Mouse (Mus musculus) brain, adult 2 months (tissue): ENCODE measurements around the gene Btbd2.
"Not testable (repeated sequence)": the region's sequence is repeated elsewhere in the genome, so short reads cannot be mapped to it uniquely, and the experiment has no call there.

Experiments
- DNase-seq: peaks from one replicate; pipeline ENCODE4 v3.0.0; 2011; ENCODE audit warnings: low read depth, low spot score

The Btbd2 gene

DNA sequence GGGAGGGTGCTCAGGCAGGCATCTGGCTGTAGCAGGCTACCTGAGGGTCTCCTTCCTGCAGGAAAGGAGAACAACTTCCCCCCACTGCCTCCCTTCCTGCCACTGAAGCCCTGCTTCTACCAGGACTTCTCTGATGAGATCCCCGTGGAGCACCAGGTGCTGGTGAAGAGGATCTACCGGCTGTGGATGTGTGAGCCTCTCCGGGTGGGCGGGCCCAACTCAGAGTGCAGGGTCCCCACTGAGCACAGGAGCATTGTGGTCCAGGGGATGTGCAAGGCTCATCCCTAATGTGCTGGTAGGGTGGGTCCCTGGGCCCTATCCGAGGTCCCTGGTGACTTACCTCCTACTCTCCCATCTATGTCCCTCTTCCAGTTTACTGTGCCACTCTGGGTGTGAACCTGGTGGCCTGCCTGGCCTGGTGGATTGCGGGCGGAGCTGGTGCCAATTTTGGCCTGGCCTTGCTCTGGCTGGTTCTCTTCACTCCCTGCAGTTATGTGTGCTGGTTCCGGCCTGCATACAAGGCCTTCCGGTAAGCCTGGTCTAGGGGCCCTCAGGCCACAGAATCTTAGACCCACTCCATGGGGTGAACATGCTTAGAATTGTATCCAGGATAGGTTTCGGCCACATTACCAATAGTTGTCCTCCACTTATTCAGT lies 47.5 kb downstream of the Btbd2 start:
- no peak for DNase-seq

GRCm38 (mm10) chr10:80608435-80608834 lies 48.4 kb downstream of the Btbd2 start:
- no peak for DNase-seq

- DNase-seq = no peak
Measured at GRCm38 (mm10) chr10:80606737-80607350, 50.0 kb downstream of the Btbd2 start.

- DNase-seq = no peak
Measured at GRCm38 (mm10) chr10:80606306-80606705, 50.6 kb downstream of the Btbd2 start.

DNA sequence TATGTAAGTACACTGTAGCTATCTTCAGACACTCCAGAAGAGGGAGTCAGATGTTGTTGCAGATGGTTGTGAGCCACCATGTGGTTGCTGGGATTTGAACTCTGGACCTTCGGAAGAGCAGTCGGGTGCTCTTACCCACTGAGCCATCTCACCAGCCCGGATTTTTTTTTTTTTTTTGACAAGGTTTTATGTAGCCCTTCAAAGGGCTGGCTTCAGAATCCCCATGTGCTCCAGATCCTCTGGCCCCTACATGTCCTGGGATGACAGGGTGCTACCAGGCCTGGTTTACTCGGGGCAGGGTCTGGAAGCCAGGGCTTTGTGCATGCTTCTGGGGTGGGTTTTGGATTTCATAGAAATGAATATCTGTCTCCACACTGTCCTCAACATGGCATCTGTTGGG lies 51.1 kb downstream of the Btbd2 start, which contains the start of gene Gm49322:
Gm49322 (plus strand) TSS at position 301 of the 400 bp plus-strand sequence.
- not testable (repeated sequence) for DNase-seq

DNA sequence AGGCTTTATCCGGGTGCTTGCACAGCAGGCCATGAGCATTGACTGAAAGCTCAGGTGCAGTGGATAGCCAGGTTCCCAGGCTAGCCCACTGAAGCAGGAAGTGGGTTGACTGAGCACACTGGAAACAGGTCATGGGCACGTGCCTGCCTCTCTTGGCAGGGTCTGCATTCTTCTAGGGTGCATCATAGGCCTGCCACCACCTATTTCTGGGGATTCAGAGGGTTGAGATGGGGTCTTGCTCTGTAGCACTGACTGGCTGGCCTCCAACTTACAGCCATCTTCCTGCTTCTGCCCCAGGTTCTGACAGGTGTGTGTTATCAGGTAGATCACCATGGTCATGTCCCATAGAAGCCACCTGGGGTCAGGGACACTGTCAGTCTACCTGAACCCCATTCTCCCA lies 51.9 kb downstream of the Btbd2 start:
- DNase-seq = no peak

- DNase-seq = peak; percentile 86
Measured at GRCm38 (mm10) chr10:80604001-80604509, 52.8 kb downstream of the Btbd2 start.

- no peak for DNase-seq
Measured at GRCm38 (mm10) chr10:80603364-80603763, 53.5 kb downstream of the Btbd2 start.

DNA sequence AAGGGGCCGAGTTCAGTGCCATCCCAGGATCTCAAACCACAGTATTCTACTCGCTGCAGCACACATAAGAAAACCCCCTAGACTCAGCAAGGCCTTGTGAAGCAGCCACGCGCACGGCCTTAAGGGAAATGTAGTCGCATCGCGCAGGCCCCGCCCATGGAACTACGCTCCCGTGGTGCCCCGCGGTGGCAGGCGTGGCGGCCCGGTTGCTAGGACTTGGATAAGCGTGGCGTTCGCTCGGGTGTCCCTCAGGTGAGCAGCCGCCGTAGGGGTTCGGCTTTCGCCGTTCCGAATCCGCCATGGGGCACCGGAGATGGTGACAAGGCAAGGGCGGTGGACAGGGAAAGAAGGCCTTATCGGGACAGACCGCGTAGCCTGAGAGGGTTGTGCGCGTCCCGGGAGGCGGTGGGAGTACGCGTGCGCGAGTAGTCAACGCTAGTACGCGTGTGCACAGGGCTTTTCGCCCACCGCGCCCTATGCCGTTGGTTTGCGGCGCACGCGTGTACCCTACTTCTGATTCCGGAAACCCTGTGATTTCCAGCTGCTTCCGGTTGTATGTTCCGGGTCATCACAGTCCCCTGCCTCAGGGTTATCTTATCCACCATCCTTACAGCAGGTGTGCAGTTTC lies 54.1 kb downstream of the Btbd2 start, which contains the start of the genes Scamp4 and Adat3:
Scamp4 (plus strand) TSS at position 175 of the 628 bp plus-strand sequence.
Adat3 (plus strand) TSS at position 183 of the 628 bp plus-strand sequence.
- peak; percentile 98 for DNase-seq

DNA sequence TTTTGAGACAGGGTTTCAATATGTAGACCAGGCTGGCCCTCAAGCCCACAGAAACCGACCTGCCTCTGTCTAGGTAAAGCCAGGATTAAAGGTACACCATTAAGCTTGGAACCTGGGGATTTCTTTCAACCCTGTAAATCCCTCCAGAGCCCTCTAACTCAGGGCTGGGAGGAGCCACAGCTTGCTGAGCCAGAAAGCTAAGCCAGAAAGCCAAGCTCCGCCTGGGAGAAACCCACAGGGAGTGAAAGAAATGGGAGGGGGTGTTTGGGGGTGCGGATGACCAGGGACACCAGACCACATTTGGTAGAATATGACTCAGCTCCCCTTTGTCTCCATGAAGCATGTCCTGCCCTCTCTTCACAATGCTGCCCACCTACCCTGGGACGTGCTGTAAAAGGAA lies 60.6 kb downstream of the Btbd2 start:
- no peak for DNase-seq
